ENCODE assay signal across 8 mouse cellular contexts in genomic region chr9:29412181-29412771, GRCm38 (mm10).
DNase-seq lines count a peak whose midpoint lies in the region; ATAC-seq and TF ChIP-seq lines count a peak whose summit lies in the region.

No protein-coding gene starts in this region.

- H3K27me3 ChIP-seq in forebrain, embryonic 13.5 days, result peaks cover 31% of the 10 kb centered on the region
- peaks cover 40% of the 10 kb centered on the region for H3K27me3 ChIP-seq in midbrain, embryonic 12.5 days
- no peaks in the 10 kb centered on the region for H3K27me3 ChIP-seq in testis, adult 2 months (ENCODE audit: control insufficient read depth, insufficient read depth, low read length)
- no peaks in the 10 kb centered on the region; the same call in 1 of the 2 replicates for H3K27me3 ChIP-seq in thymus, adult 2 months (ENCODE audit: control insufficient read depth, insufficient read depth, low read length)

- peak overlapping the region; percentile 63 for H3K27ac ChIP-seq in forebrain, embryonic 13.5 days
- H3K27ac ChIP-seq in left cerebral cortex, adult 2 months, result peak overlapping the region; percentile 93
- H3K27ac ChIP-seq in midbrain, embryonic 12.5 days (replicated peaks), result peak overlapping the region; percentile 62
- no peak overlapping the region for H3K27ac ChIP-seq in testis, adult 2 months (ENCODE audit: control insufficient read depth, insufficient read depth, low read depth, low read length)
- no peak overlapping the region for H3K27ac ChIP-seq in thymus, adult 2 months (ENCODE audit: control insufficient read depth, insufficient read depth, low read length)

- no peak for TF ChIP-seq POLR2A in testis, adult 2 months (IDR thresholded peaks at IDR 0.05; ENCODE audit: control insufficient read depth, low read depth, low read length)
- no peak for TF ChIP-seq POLR2A in thymus, adult 2 months (IDR thresholded peaks at IDR 0.05; ENCODE audit: control insufficient read depth, extremely low read depth, insufficient read depth, low read length, poor library complexity)

- ATAC-seq in cerebellum, adult (ENCODE audit: insufficient number of reproducible peaks, low FRiP score, low TSS enrichment), result peak; percentile 26; the same call in 1 of the 2 replicates
- ATAC-seq in forebrain, embryonic 13.5 days, result peak; percentile 82
- peak; percentile 90 for ATAC-seq in midbrain, embryonic 12.5 days (ENCODE audit: low FRiP score, low read depth)

- H3K4me1 ChIP-seq in forebrain, embryonic 13.5 days, result peaks cover 21% of the 10 kb centered on the region
- peaks cover 8% of the 10 kb centered on the region; the same call in 1 of the 2 replicates for H3K4me1 ChIP-seq in midbrain, embryonic 12.5 days
- peaks cover 3% of the 10 kb centered on the region for H3K4me1 ChIP-seq in testis, adult 2 months (ENCODE audit: control insufficient read depth, insufficient read depth, low read length)
- H3K4me1 ChIP-seq in thymus, adult 2 months (replicated peaks; ENCODE audit: control insufficient read depth, insufficient read depth, low read length), result no peaks in the 10 kb centered on the region

- H3K9ac ChIP-seq in forebrain, embryonic 13.5 days, result peak overlapping the region; percentile 62
- H3K9ac ChIP-seq in midbrain, embryonic 12.5 days (replicated peaks), result peak overlapping the region; percentile 51

- intact Hi-C loops in heart, postnatal 14 days (cut with DNase I), result loop anchor here (10.0 kb wide), 1 partner anchor 233 kb away; no protein-coding TSS in a partner anchor
- intact Hi-C loops in left cerebral cortex, adult 2 months (cut with DNase I), result loop anchor here (2.0 to 5.0 kb wide), 5 partner anchors 145 to 1010 kb away; no protein-coding TSS in a partner anchor

- H3K4me2 ChIP-seq in forebrain, embryonic 13.5 days, result peak overlapping the region; percentile 98
- peak overlapping the region; percentile 96 for H3K4me2 ChIP-seq in midbrain, embryonic 12.5 days (replicated peaks)

- WGBS in forebrain, embryonic 13.5 days, result under 1% methylated on average over 46 of the region's 61 CpGs
- under 1% methylated on average over 60 of the region's 61 CpGs for WGBS in midbrain, embryonic 12.5 days
- 2% methylated on average over 61 of the region's 61 CpGs for WGBS in thymus, adult 2 months

- DNase-seq in ZHBTc4 (ENCODE audit: low read depth, low spot score), result peak; percentile 84
- peak; percentile 38 to 48 for DNase-seq in heart, postnatal 14 days
- peak; percentile 69 to 79 for DNase-seq in left cerebral cortex, adult 2 months (ENCODE audit: extremely low spot score in 1 of 2, low spot score in 2 of 2)
- DNase-seq in thymus, adult 2 months, result no peak

- H3K36me3 ChIP-seq in forebrain, embryonic 13.5 days (ENCODE audit: poor library complexity, severe bottlenecking), result no peaks in the 10 kb centered on the region
- H3K36me3 ChIP-seq in midbrain, embryonic 12.5 days, result no peaks in the 10 kb centered on the region
- no peaks in the 10 kb centered on the region for H3K36me3 ChIP-seq in testis, adult 2 months (ENCODE audit: control insufficient read depth, insufficient read depth, low read length)
- no peaks in the 10 kb centered on the region for H3K36me3 ChIP-seq in thymus, adult 2 months (ENCODE audit: control insufficient read depth, insufficient read depth, low read length)

- peak overlapping the region; percentile 52 for H3K4me3 ChIP-seq in forebrain, embryonic 13.5 days
- H3K4me3 ChIP-seq in left cerebral cortex, adult 2 months, result peak overlapping the region; percentile 74
- peak overlapping the region; percentile 51 for H3K4me3 ChIP-seq in midbrain, embryonic 12.5 days
- H3K4me3 ChIP-seq in testis, adult 2 months (ENCODE audit: control insufficient read depth, low read depth, low read length), result peak overlapping the region; percentile 23
- H3K4me3 ChIP-seq in thymus, adult 2 months (ENCODE audit: control insufficient read depth, insufficient read depth, low read length), result no peak overlapping the region

- TF ChIP-seq CTCF in left cerebral cortex, adult 2 months (IDR thresholded peaks at IDR 0.05), result no peak
- no peak for TF ChIP-seq CTCF in testis, adult 2 months (IDR thresholded peaks at IDR 0.05; ENCODE audit: control insufficient read depth, insufficient read depth, insufficient replicate concordance, low read depth, low read length)
- no peak for TF ChIP-seq CTCF in thymus, adult 2 months (IDR thresholded peaks at IDR 0.05; ENCODE audit: borderline replicate concordance, control insufficient read depth, extremely low read depth, insufficient read depth, low read length, poor library complexity)

- no peaks in the 10 kb centered on the region for H3K9me3 ChIP-seq in forebrain, embryonic 13.5 days (replicated peaks)
- H3K9me3 ChIP-seq in midbrain, embryonic 12.5 days, result no peaks in the 10 kb centered on the region

Comparison
In these comparisons a context has a peak if more than half of its experiments do, and no peak if none do; other contexts are left out.
1. ATAC-seq: peak in every context shown above with its lines; median percentile 90 in midbrain, embryonic 12.5 days; 82 in forebrain, embryonic 13.5 days; 26 in cerebellum, adult.
2. H3K27ac ChIP-seq: peak in forebrain, embryonic 13.5 days (single experiment), left cerebral cortex, adult 2 months (single experiment) and midbrain, embryonic 12.5 days (single experiment); none in testis, adult 2 months (single experiment) and thymus, adult 2 months (single experiment).